Mouse (Mus musculus): ENCODE results near the gene Lrrc8d.

DNA sequence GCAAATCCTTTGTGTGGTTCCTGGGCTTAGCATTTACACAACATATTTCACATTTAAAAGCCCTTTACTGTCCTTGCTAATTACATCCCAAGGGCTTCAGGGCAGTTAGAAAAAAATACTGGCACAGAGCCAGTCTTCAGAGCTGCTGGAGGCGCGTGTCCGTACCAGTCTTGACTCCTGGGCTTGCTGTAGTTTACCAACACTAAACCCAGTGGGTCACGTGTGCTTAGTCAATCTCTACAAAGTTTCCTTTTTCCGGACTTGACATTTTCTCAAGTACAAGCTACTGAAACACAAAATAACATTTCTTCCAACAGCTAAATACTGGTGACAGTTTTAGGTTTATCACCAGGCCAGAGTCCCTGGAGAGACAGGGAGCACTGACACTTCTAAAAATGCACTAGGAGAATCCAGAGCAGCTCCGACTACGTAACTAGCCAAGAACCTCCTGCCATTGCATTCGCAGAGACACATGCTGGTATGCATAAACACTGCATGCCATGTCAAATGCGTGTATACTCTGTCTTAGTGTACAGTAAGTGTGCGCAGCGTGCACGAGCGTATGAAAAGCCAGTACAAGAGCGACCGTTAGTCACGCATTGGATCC lies 168.2 kb downstream of the Lrrc8d start:
- TF ChIP-seq CTCF (IDR thresholded peaks at IDR 0.05; ENCODE audit: borderline replicate concordance, extremely low read depth, insufficient read depth, insufficient read length) (no peak), POLR2A (IDR thresholded peaks at IDR 0.05; ENCODE audit: borderline replicate concordance, extremely low read depth, insufficient read depth, insufficient read length, poor library complexity, severe bottlenecking) (no peak)
